Comparison of ENCODE assay signal across 8 mouse cellular contexts in the genomic region with DNA sequence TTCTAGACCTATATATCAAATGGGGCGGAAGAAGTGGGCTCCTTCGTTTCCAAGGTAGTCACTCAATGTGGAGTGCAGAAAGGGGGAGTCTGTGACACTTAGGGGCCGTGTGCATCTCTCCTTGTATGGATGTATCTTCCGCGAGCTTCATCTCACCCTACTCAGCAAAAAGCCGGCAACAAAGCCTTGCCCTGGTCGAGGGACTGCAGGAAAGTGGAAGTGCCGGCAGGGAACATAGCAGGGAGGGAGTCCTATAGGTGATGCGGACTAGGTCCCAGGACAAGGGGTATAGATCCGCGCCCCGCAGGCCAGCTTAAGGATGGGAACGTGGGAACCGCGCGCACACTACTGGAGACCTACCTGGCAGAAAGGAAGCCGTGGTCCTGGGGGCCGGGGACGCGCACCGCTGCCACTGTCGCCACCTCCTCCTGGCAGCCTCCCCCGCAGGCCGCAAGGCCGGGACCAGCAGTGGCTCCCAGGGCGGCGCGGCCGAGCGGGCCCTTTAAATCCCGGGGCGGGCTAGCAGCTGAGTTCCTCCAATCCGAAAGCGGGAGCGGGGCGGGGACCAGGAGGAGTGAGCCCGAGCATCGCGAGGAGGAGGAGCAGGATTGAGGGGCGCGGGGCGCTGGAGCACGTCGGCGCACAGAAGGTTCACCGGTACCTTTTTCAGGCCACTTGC. TPM values are rescaled to one million over a fixed set of nuclear protein-coding genes. Genes with fewer than 3 reads are reported as not detected.
DNase-seq lines count a peak whose midpoint lies in the region; ATAC-seq and TF ChIP-seq lines count a peak whose summit lies in the region.

Porcn (minus strand) TSS at position 511 of the 679 bp plus-strand sequence.

- H3K27me3 ChIP-seq in embryonic facial prominence, embryonic 12.5 days: no peaks in the 10 kb centered on the region
- no peaks in the 10 kb centered on the region for H3K27me3 ChIP-seq in limb, embryonic 11.5 days (ENCODE audit: control insufficient read depth, insufficient read depth, low read length)
- H3K27me3 ChIP-seq in midbrain, embryonic 12.5 days: no peaks in the 10 kb centered on the region

- 17% methylated on average over 38 of the region's 46 CpGs for WGBS in embryonic facial prominence, embryonic 12.5 days
- 15% methylated on average over 43 of the region's 46 CpGs for WGBS in limb, embryonic 11.5 days
- WGBS in midbrain, embryonic 12.5 days: 17% methylated on average over 33 of the region's 46 CpGs

- H3K36me3 ChIP-seq in embryonic facial prominence, embryonic 12.5 days: no peaks in the 10 kb centered on the region
- H3K36me3 ChIP-seq in limb, embryonic 11.5 days (ENCODE audit: control insufficient read depth, insufficient read depth, low read length): no peaks in the 10 kb centered on the region
- no peaks in the 10 kb centered on the region for H3K36me3 ChIP-seq in midbrain, embryonic 12.5 days

- 0 out of 2 replicates have a peak, but pooled peaks cover 4% of the 10 kb centered on the region for H3K4me1 ChIP-seq in bone marrow macrophage, adult 2 months (ENCODE audit: control insufficient read depth, insufficient read depth, low read length)
- no peaks in the 10 kb centered on the region for H3K4me1 ChIP-seq in embryonic facial prominence, embryonic 12.5 days
- H3K4me1 ChIP-seq in limb, embryonic 11.5 days (ENCODE audit: control insufficient read depth, insufficient read depth, low read length): no peaks in the 10 kb centered on the region
- H3K4me1 ChIP-seq in midbrain, embryonic 12.5 days: peaks cover 3% of the 10 kb centered on the region; the same call in 1 of the 2 replicates

- H3K9me3 ChIP-seq in embryonic facial prominence, embryonic 12.5 days: no peaks in the 10 kb centered on the region
- H3K9me3 ChIP-seq in limb, embryonic 11.5 days (ENCODE audit: control insufficient read depth, low read length): no peaks in the 10 kb centered on the region
- H3K9me3 ChIP-seq in midbrain, embryonic 12.5 days: no peaks in the 10 kb centered on the region

- peak within 1 kb of the TSS; percentile 65 for H3K4me3 ChIP-seq in bone marrow macrophage, adult 2 months (ENCODE audit: insufficient read depth, low read length)
- H3K4me3 ChIP-seq in embryonic facial prominence, embryonic 12.5 days: peak within 1 kb of the TSS; percentile 47
- H3K4me3 ChIP-seq in limb, embryonic 11.5 days (ENCODE audit: low read depth, low read length): peak within 1 kb of the TSS; percentile 44
- H3K4me3 ChIP-seq in midbrain, embryonic 12.5 days: peak within 1 kb of the TSS; percentile 48

- no peak for TF ChIP-seq CTCF in bone marrow macrophage, adult 2 months (IDR thresholded peaks at IDR 0.05; ENCODE audit: low read depth, low read length)

- TF ChIP-seq POLR2A in bone marrow macrophage, adult 2 months (IDR thresholded peaks at IDR 0.05; ENCODE audit: borderline replicate concordance, low read depth, low read length): no peak

- peak within 1 kb of the TSS; percentile 45 for H3K4me2 ChIP-seq in embryonic facial prominence, embryonic 12.5 days (replicated peaks)
- peak within 1 kb of the TSS; percentile 50 for H3K4me2 ChIP-seq in limb, embryonic 11.5 days (ENCODE audit: low read depth, severe bottlenecking)
- H3K4me2 ChIP-seq in midbrain, embryonic 12.5 days (replicated peaks): peak within 1 kb of the TSS; percentile 57

- peak within 1 kb of the TSS; percentile 47 for H3K9ac ChIP-seq in embryonic facial prominence, embryonic 12.5 days
- peak within 1 kb of the TSS; percentile 57 for H3K9ac ChIP-seq in limb, embryonic 11.5 days (ENCODE audit: low read length)
- H3K9ac ChIP-seq in midbrain, embryonic 12.5 days (replicated peaks): peak within 1 kb of the TSS; percentile 55

- peak; percentile 78 for DNase-seq in kidney, adult 11 months
- peak; percentile 82 for DNase-seq in limb, embryonic 11.5 days (ENCODE audit: low spot score)
- DNase-seq in spleen, adult 18-20 months: peak; percentile 16 to 26

- H3K27ac ChIP-seq in bone marrow macrophage, adult 2 months (ENCODE audit: insufficient read depth, low read depth, low read length): no peak within 1 kb of the TSS
- no peak within 1 kb of the TSS for H3K27ac ChIP-seq in embryonic facial prominence, embryonic 12.5 days
- no peak within 1 kb of the TSS for H3K27ac ChIP-seq in limb, embryonic 11.5 days (replicated peaks; ENCODE audit: low read depth, low read length)
- no peak within 1 kb of the TSS; the same call in 1 of the 2 replicates for H3K27ac ChIP-seq in midbrain, embryonic 12.5 days (replicated peaks)

- peak; percentile 92 for ATAC-seq in embryonic facial prominence, embryonic 12.5 days (ENCODE audit: insufficient number of reproducible peaks, insufficient read depth, low FRiP score, low TSS enrichment)
- peak; percentile 98 for ATAC-seq in granulocyte monocyte progenitor cell, adult 5-6 weeks (replicated peaks; ENCODE audit: poor library complexity, severe bottlenecking)
- ATAC-seq in limb, embryonic 11.5 days (ENCODE audit: insufficient number of reproducible peaks, low FRiP score, low TSS enrichment, low read depth): peak; percentile 93
- ATAC-seq in midbrain, embryonic 12.5 days (ENCODE audit: low FRiP score, low read depth): peak; percentile 94
- no peak for ATAC-seq in monocyte, adult 5-6 weeks (replicated peaks; ENCODE audit: insufficient number of reproducible peaks, low FRiP score, low TSS enrichment, poor library complexity, severe bottlenecking)

RNA-seq across cellular contexts. Expression of gene Porcn, which starts in this region (rescaled TPM):
- 5.5 and 6.9 TPM in 2 replicates for polyA plus RNA-seq in bone marrow macrophage, adult 2 months (2012; ENCODE audit: insufficient read depth, insufficient read length, missing spikeins)
- polyA plus RNA-seq in embryonic facial prominence, embryonic 12.5 days (2016; fragmentation: Nextera tagmentation; extraction: Ambion mirVana): 12.2 and 14.8 TPM in 2 replicates
- total RNA-seq in granulocyte monocyte progenitor cell, adult 5-6 weeks (2014; fragmentation: Nextera tagmentation): not detected in 2 replicates
- total RNA-seq in granulocyte monocyte progenitor cell, adult 5-6 weeks (2017): not detected in 2 replicates
- polyA plus RNA-seq in limb, embryonic 11.5 days (2014; fragmentation: Nextera tagmentation; extraction: Ambion mirVana): 11.1 and 11.8 TPM in 2 replicates
- 23.2 and 25.0 TPM in 2 replicates for polyA plus RNA-seq in midbrain, embryonic 12.5 days (2016; fragmentation: Nextera tagmentation; extraction: Ambion mirVana)
- total RNA-seq in monocyte, adult 5-6 weeks (2017): 3.1 TPM in 1 of 3 replicates, not detected in the others

Comparison
In these comparisons a context has a peak if more than half of its experiments do, and no peak if none do; other contexts are left out.
1. Peak in ATAC-seq in granulocyte monocyte progenitor cell, adult 5-6 weeks; RNA of the gene not detected or under 1 TPM.
2. DNase-seq: peak in every context shown above with its lines; median percentile 82 in limb, embryonic 11.5 days; 78 in kidney, adult 11 months; 21 in spleen, adult 18-20 months.